Mouse (Mus musculus) testis, adult 2 months (tissue): ENCODE results near the gene Dus2.

Source experiments
- CTCF ChIP-seq: fragments of 200-500 bp; IDR thresholded peaks from 2 replicates; pipeline ENCODE4 v1.5.1; 2012; ENCODE audit warnings: low read depth, mild to moderate bottlenecking, inconsistent platforms, low read length, moderate library complexity; ENCODE audit not compliant: control insufficient read depth, insufficient read depth, insufficient replicate concordance
- POLR2A ChIP-seq: fragments of 200-500 bp; IDR thresholded peaks from 2 replicates; pipeline ENCODE4 v1.6.1; 2012; ENCODE audit warnings: low read depth, mild to moderate bottlenecking, inconsistent platforms, low read length, moderate library complexity; ENCODE audit not compliant: control insufficient read depth

- TF ChIP-seq CTCF (no peak), POLR2A (no peak)
Observed at GRCm38 (mm10) chr8:105959350-105959749, 31.8 kb upstream of the Dus2 start.
